Mouse (Mus musculus) neural tube, embryonic 15.5 days (tissue): ENCODE measurements around the gene Plcb4. TPM values are rescaled to one million over a fixed set of nuclear protein-coding genes. Genes with fewer than 3 reads are reported as not detected.
"Not testable (repeated sequence)": the region's sequence is repeated elsewhere in the genome, so short reads cannot be mapped to it uniquely, and the experiment has no call there.

Experiments
- ATAC-seq: fragments of 200-750 bp; cut with Nextera tagmentation; 2 replicates; pipeline ENCODE4 v1.8.0; 2017; ENCODE audit warnings: mild to moderate bottlenecking, moderate TSS enrichment, moderate library complexity; ENCODE audit not compliant: low FRiP score
- H3K27ac ChIP-seq: fragments of 300-500 bp; sonication (generic); replicated peaks from 2 replicates; pipeline ENCODE4 v1.5.1; 2015; ENCODE audit warnings: mild to moderate bottlenecking, inconsistent platforms
- H3K27me3 ChIP-seq: fragments of 300-500 bp; sonication (generic); replicated peaks from 2 replicates; pipeline ENCODE4 v1.6.1; 2015; ENCODE audit warnings: inconsistent platforms
- H3K36me3 ChIP-seq: fragments of 300-500 bp; sonication (generic); 2 replicates; pipeline ENCODE4 v1.6.1; 2015; ENCODE audit warnings: inconsistent platforms
- H3K4me1 ChIP-seq: fragments of 300-500 bp; sonication (generic); 2 replicates; pipeline ENCODE4 v1.6.1; 2015; ENCODE audit warnings: inconsistent platforms
- H3K4me2 ChIP-seq: fragments of 300-500 bp; sonication (generic); 2 replicates; pipeline ENCODE4 v1.6.1; 2015; ENCODE audit warnings: inconsistent platforms, mild to moderate bottlenecking, moderate library complexity
- H3K4me3 ChIP-seq: fragments of 300-500 bp; sonication (generic); replicated peaks from 2 replicates; pipeline ENCODE4 v1.5.1; 2015; ENCODE audit warnings: mild to moderate bottlenecking, inconsistent platforms
- H3K9ac ChIP-seq: fragments of 300-500 bp; sonication (generic); replicated peaks from 2 replicates; pipeline ENCODE4 v1.6.1; 2015; ENCODE audit warnings: mild to moderate bottlenecking, inconsistent platforms
- H3K9me3 ChIP-seq: fragments of 300-500 bp; sonication (generic); replicated peaks from 2 replicates; pipeline ENCODE4 v1.6.1; 2016; ENCODE audit warnings: inconsistent platforms
- whole genome bisulfite sequencing: fragments of 180-500 bp; shearing (Covaris S2); methylation state at CpG from one replicate; pipeline ENCODE4 v1.1.7; 2015; ENCODE audit warnings: mixed read lengths; 5-methylcytosine and 5-hydroxymethylcytosine counted together
- polyA plus RNA-seq: library from polyadenylated mRNA; unstranded; fragments of >200 nt; fragmentation: Nextera tagmentation; extraction: Ambion mirVana; gene quantifications from 2 replicates; pipeline ENCODE4 v1.2.1, GENCODE M21; 2015

Plcb4 gene
- polyA plus RNA-seq, 1 experiment from 2014 or later: 35.5 TPM

- Histone ChIP-seq H3K9me3 (no peaks in the 10 kb centered on the region), H3K36me3 (peaks cover 18% of the 10 kb centered on the region; the same call in 1 of the 2 replicates), H3K4me1 (no peaks in the 10 kb centered on the region), H3K4me3 (no peak overlapping the region), H3K9ac (no peak overlapping the region), H3K4me2 (no peak overlapping the region), H3K27me3 (no peaks in the 10 kb centered on the region), H3K27ac (no peak overlapping the region)
- ATAC-seq: no peak
- 90% methylated on average over 15 of the region's 15 CpGs for WGBS
These were observed 326.9 kb downstream of the Plcb4 start for GRCm38 (mm10) chr2:135985536-135986265.

- H3K9ac ChIP-seq: not testable (repeated sequence)
These were observed 329.7 kb downstream of the Plcb4 start for GRCm38 (mm10) chr2:135988475-135988874.

GRCm38 (mm10) chr2:135990686-135991085 lies 331.9 kb downstream of the Plcb4 start:
- H3K4me2 ChIP-seq, H3K36me3 ChIP-seq, H3K4me1 ChIP-seq, H3K9me3 ChIP-seq, H3K27ac ChIP-seq, H3K27me3 ChIP-seq, H3K9ac ChIP-seq, H3K4me3 ChIP-seq, ATAC-seq: not testable (repeated sequence)
- WGBS: 88% methylated on average over 10 of the region's 10 CpGs

More at GRCm38 (mm10) chr2:135988475-135988874, 329.7 kb downstream of the Plcb4 start:
- not testable (repeated sequence) for H3K27me3 ChIP-seq, H3K4me3 ChIP-seq, H3K4me2 ChIP-seq, H3K9me3 ChIP-seq, H3K27ac ChIP-seq, H3K4me1 ChIP-seq, ATAC-seq
- peaks cover 11% of the 10 kb centered on the region for H3K36me3 ChIP-seq

GRCm38 (mm10) chr2:135993314-135993713 lies 334.5 kb downstream of the Plcb4 start:
- 82% methylated on average over 11 of the region's 11 CpGs for WGBS
- Histone ChIP-seq H3K36me3 (peaks cover 5% of the 10 kb centered on the region), H3K4me2 (no peak overlapping the region), H3K4me1 (peaks cover 13% of the 10 kb centered on the region), H3K9me3 (no peaks in the 10 kb centered on the region; the same call in 1 of the 2 replicates), H3K27me3 (no peaks in the 10 kb centered on the region), H3K27ac (no peak overlapping the region), H3K9ac (no peak overlapping the region), H3K4me3 (no peak overlapping the region)
- no peak for ATAC-seq

- 93% methylated on average over 4 of the region's 4 CpGs for WGBS
- no peaks in the 10 kb centered on the region; the same call in 1 of the 2 replicates for H3K9me3 ChIP-seq
- H3K9ac ChIP-seq: no peak overlapping the region
- ATAC-seq: no peak
- H3K27me3 ChIP-seq: no peaks in the 10 kb centered on the region
- H3K4me1 ChIP-seq: peaks cover 15% of the 10 kb centered on the region
- H3K36me3 ChIP-seq: peaks cover 5% of the 10 kb centered on the region
- H3K4me2 ChIP-seq: no peak overlapping the region
- no peak overlapping the region for H3K4me3 ChIP-seq
- no peak overlapping the region for H3K27ac ChIP-seq
These were observed 336.4 kb downstream of the Plcb4 start for GRCm38 (mm10) chr2:135995196-135995595.

GRCm38 (mm10) chr2:135996936-135997335 lies 338.1 kb downstream of the Plcb4 start:
- no peak for ATAC-seq
- WGBS: 72% methylated on average over 6 of the region's 6 CpGs
- H3K9ac ChIP-seq: no peak overlapping the region
- H3K4me3 ChIP-seq: no peak overlapping the region
- H3K4me1 ChIP-seq: peaks cover 15% of the 10 kb centered on the region
- no peaks in the 10 kb centered on the region for H3K27me3 ChIP-seq
- peak overlapping the region; percentile 39 for H3K4me2 ChIP-seq
- no peaks in the 10 kb centered on the region; the same call in 1 of the 2 replicates for H3K9me3 ChIP-seq
- H3K36me3 ChIP-seq: peaks cover 5% of the 10 kb centered on the region
- peak overlapping the region; percentile 80 for H3K27ac ChIP-seq

GRCm38 (mm10) chr2:135997361-135998150 lies 338.7 kb downstream of the Plcb4 start:
- Histone ChIP-seq H3K27me3 (no peaks in the 10 kb centered on the region), H3K4me2 (peak overlapping the region; percentile 39), H3K36me3 (peaks cover 5% of the 10 kb centered on the region), H3K9me3 (no peaks in the 10 kb centered on the region; the same call in 1 of the 2 replicates), H3K27ac (peak overlapping the region; percentile 80), H3K9ac (no peak overlapping the region; the same call in 1 of the 2 replicates), H3K4me3 (no peak overlapping the region), H3K4me1 (peaks cover 15% of the 10 kb centered on the region)
- 30% methylated on average over 18 of the region's 18 CpGs for whole genome bisulfite sequencing
- ATAC-seq: peak; percentile 64; the same call in 1 of the 2 replicates

GRCm38 (mm10) chr2:135998886-135999285 lies 340.1 kb downstream of the Plcb4 start:
- Histone ChIP-seq H3K4me1 (peaks cover 15% of the 10 kb centered on the region), H3K27ac (no peak overlapping the region), H3K27me3 (no peaks in the 10 kb centered on the region), H3K9me3 (no peaks in the 10 kb centered on the region), H3K4me3 (no peak overlapping the region), H3K4me2 (no peak overlapping the region; the same call in 1 of the 2 replicates), H3K36me3 (peaks cover 4% of the 10 kb centered on the region; the same call in 1 of the 2 replicates), H3K9ac (no peak overlapping the region)
- ATAC-seq: no peak
- 68% methylated on average over 7 of the region's 7 CpGs for WGBS

- WGBS: 65% methylated on average over 1 of the region's 1 CpGs
- Histone ChIP-seq H3K27ac (no peak overlapping the region), H3K36me3 (no peaks in the 10 kb centered on the region; the same call in 1 of the 2 replicates), H3K9ac (no peak overlapping the region), H3K4me3 (no peak overlapping the region), H3K9me3 (no peaks in the 10 kb centered on the region), H3K27me3 (no peaks in the 10 kb centered on the region), H3K4me2 (peak overlapping the region; percentile 1), H3K4me1 (peaks cover 15% of the 10 kb centered on the region)
- ATAC-seq: peak; percentile 13; the same call in 1 of the 2 replicates
These were observed 340.6 kb downstream of the Plcb4 start for GRCm38 (mm10) chr2:135999361-135999760.

- Histone ChIP-seq H3K9me3 (no peaks in the 10 kb centered on the region), H3K4me2 (0 out of 2 replicates have a peak overlapping the region, but pooled peaks have one; percentile 1), H3K36me3 (no peaks in the 10 kb centered on the region; the same call in 1 of the 2 replicates), H3K27me3 (no peaks in the 10 kb centered on the region), H3K4me1 (peaks cover 15% of the 10 kb centered on the region), H3K27ac (peak overlapping the region; percentile 33; the same call in 1 of the 2 replicates), H3K9ac (no peak overlapping the region), H3K4me3 (no peak overlapping the region)
- no peak for ATAC-seq
- WGBS: 65% methylated on average over 5 of the region's 5 CpGs
These were observed 342.1 kb downstream of the Plcb4 start for GRCm38 (mm10) chr2:136000933-136001332.

- ATAC-seq: peak; percentile 61
- Histone ChIP-seq H3K36me3 (no peaks in the 10 kb centered on the region; the same call in 1 of the 2 replicates), H3K4me2 (0 out of 2 replicates have a peak overlapping the region, but pooled peaks have one; percentile 11), H3K4me1 (peaks cover 14% of the 10 kb centered on the region), H3K9me3 (no peaks in the 10 kb centered on the region), H3K27me3 (no peaks in the 10 kb centered on the region), H3K4me3 (no peak overlapping the region), H3K9ac (no peak overlapping the region), H3K27ac (no peak overlapping the region)
- 47% methylated on average over 7 of the region's 7 CpGs for WGBS
These were observed 343.3 kb downstream of the Plcb4 start for GRCm38 (mm10) chr2:136002118-136002517.
